Mouse (Mus musculus): ENCODE results near the gene Stxbp1. TPM values are rescaled to one million over a fixed set of nuclear protein-coding genes. Genes with fewer than 3 reads are reported as not detected.

The Stxbp1 gene
- polyA plus RNA-seq, 1 experiment from 2014 or later = 275 TPM

DNA sequence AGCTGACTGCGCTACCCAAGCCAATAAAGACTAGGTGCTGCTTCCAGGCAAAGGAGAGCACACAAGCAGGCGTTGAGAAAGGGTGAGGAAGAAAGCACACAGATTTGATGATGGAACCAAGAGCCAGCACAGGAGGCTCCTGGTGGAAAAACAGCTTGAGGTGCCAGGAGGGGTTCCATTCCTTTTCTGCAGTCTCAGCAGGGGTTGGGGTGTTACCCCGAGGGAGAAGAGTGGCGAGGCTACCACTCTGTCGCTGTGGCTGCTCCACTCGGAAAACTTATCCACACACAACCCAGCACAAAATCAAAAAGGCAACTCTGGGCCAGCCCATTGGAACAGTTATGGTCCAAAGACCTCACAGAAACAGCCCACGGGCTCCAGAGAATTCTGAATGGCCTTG is 29.5 kb downstream of the Stxbp1 start:
- H3K4me3 ChIP-seq (replicated peaks; ENCODE audit: low read length) = no peak overlapping the region
- 68% methylated on average over 7 of the region's 7 CpGs for WGBS
- no peaks in the 10 kb centered on the region for H3K27me3 ChIP-seq (ENCODE audit: control insufficient read depth, insufficient read depth, low read length)
- H3K4me1 ChIP-seq (replicated peaks; ENCODE audit: control insufficient read depth, insufficient read depth, low read length) = no peaks in the 10 kb centered on the region
- no peak overlapping the region for H3K4me2 ChIP-seq (replicated peaks)
- H3K36me3 ChIP-seq (replicated peaks; ENCODE audit: control insufficient read depth, insufficient read depth) = peaks cover 89% of the 10 kb centered on the region
- ATAC-seq (ENCODE audit: low FRiP score) (no peak), DNase-seq (ENCODE audit: low spot score) (no peak)
- H3K9ac ChIP-seq = no peak overlapping the region
- H3K9me3 ChIP-seq (ENCODE audit: control insufficient read depth, low read length) = no peaks in the 10 kb centered on the region
- H3K27ac ChIP-seq = peak overlapping the region; percentile 14; the same call in 1 of the 2 replicates

DNA sequence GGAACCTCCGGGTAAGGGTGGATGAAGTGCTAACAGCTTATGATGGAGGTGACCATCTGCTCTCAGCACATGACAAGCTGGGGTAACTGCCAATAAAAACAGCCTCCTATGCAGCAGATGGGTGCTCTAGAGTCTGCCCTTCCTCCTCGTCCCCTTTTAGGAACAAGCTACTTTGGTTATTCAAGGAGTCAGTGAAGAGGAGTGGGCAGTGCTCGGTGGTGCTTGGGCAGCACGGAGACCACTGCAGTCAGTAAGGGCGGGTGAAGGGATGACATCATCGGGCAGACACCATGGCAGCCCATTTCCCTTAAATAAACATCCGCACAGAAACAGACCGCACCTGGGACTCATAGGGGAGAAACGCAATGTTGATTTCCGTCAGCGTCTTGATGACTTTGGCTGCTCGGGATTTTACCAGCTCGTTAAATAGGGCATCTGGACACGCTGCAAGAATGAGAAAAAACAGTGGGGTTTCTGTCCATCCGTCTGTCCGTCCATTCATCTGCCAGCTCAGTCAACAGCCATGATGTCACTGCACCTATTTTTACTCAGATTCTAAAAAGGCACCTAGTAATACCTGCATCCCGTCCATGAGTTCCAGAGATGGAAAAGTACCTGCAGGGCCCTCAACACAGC is 30.0 kb downstream of the Stxbp1 start:
- WGBS = 60% methylated on average over 17 of the region's 17 CpGs
- ATAC-seq (ENCODE audit: low FRiP score) = no peak
- Histone ChIP-seq H3K4me2 (replicated peaks) (no peak overlapping the region), H3K4me3 (replicated peaks; ENCODE audit: low read length) (no peak overlapping the region), H3K27ac (peak overlapping the region; percentile 45), H3K9me3 (ENCODE audit: control insufficient read depth, low read length) (no peaks in the 10 kb centered on the region), H3K9ac (no peak overlapping the region), H3K27me3 (ENCODE audit: control insufficient read depth, insufficient read depth, low read length) (no peaks in the 10 kb centered on the region), H3K36me3 (replicated peaks; ENCODE audit: control insufficient read depth, insufficient read depth) (peaks cover 94% of the 10 kb centered on the region), H3K4me1 (replicated peaks; ENCODE audit: control insufficient read depth, insufficient read depth, low read length) (no peaks in the 10 kb centered on the region)
- DNase-seq (ENCODE audit: low spot score) = no peak

DNA sequence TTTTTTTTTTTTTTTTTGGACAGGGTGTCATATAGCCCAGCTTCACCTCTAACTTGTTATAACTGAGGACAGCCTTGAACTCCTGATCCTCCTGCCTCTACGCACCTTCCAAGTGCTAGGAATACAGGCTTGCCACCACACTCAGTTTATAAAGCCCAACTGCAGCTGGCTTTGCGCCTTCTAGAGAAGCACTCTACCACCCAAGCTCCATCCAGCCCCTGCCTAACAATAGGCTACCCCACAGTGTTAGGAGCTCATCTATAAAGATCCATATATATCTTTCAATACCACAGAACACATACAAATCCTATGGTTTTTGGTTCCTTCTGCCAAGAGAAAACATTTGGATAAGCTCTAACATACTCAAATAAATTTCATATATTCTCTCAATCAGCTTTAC is 30.5 kb downstream of the Stxbp1 start:
- H3K4me2 ChIP-seq (replicated peaks) = no peak overlapping the region
- H3K9ac ChIP-seq = no peak overlapping the region
- 85% methylated on average over 2 of the region's 2 CpGs for WGBS
- peaks cover 94% of the 10 kb centered on the region for H3K36me3 ChIP-seq (replicated peaks; ENCODE audit: control insufficient read depth, insufficient read depth)
- ATAC-seq (ENCODE audit: low FRiP score) = no peak
- H3K4me3 ChIP-seq (replicated peaks; ENCODE audit: low read length) = no peak overlapping the region
- no peaks in the 10 kb centered on the region for H3K4me1 ChIP-seq (replicated peaks; ENCODE audit: control insufficient read depth, insufficient read depth, low read length)
- H3K27me3 ChIP-seq (ENCODE audit: control insufficient read depth, insufficient read depth, low read length) = no peaks in the 10 kb centered on the region
- DNase-seq (ENCODE audit: low spot score) = no peak
- H3K27ac ChIP-seq = no peak overlapping the region
- H3K9me3 ChIP-seq (ENCODE audit: control insufficient read depth, low read length) = no peaks in the 10 kb centered on the region

DNA sequence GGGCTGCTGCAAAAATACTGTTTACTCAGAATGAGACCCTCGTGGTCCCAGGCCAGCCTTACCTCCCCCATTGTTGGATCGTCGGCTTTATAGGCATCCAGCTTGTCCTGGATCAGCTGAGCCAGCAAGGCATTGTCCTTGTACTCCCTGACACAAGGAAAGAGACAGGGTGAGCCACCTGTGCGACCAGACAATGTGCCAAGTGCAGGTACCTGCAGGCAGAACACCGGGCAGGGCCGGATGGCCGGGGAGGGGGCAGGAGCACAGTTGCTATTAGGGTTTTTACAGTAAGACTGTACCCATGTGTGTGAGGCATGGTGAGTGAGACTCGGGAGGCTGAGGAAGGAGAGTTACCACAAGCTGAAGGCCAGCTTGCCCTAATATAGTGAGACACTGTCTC is 35.1 kb downstream of the Stxbp1 start:
- ATAC-seq (ENCODE audit: low FRiP score) (no peak), DNase-seq (ENCODE audit: low spot score) (no peak)
- WGBS = 84% methylated on average over 8 of the region's 8 CpGs
- H3K27ac ChIP-seq = no peak overlapping the region
- H3K4me3 ChIP-seq (replicated peaks; ENCODE audit: low read length) = no peak overlapping the region
- H3K27me3 ChIP-seq (ENCODE audit: control insufficient read depth, insufficient read depth, low read length) = no peaks in the 10 kb centered on the region
- peaks cover 96% of the 10 kb centered on the region for H3K36me3 ChIP-seq (replicated peaks; ENCODE audit: control insufficient read depth, insufficient read depth)
- H3K9ac ChIP-seq = no peak overlapping the region
- H3K4me2 ChIP-seq (replicated peaks) = no peak overlapping the region
- H3K9me3 ChIP-seq (ENCODE audit: control insufficient read depth, low read length) = no peaks in the 10 kb centered on the region
- H3K4me1 ChIP-seq (replicated peaks; ENCODE audit: control insufficient read depth, insufficient read depth, low read length) = no peaks in the 10 kb centered on the region

- no peak overlapping the region for H3K9ac ChIP-seq
- H3K27ac ChIP-seq = no peak overlapping the region
- peaks cover 95% of the 10 kb centered on the region for H3K36me3 ChIP-seq (replicated peaks; ENCODE audit: control insufficient read depth, insufficient read depth)
- no peaks in the 10 kb centered on the region for H3K9me3 ChIP-seq (ENCODE audit: control insufficient read depth, low read length)
- 96% methylated on average over 14 of the region's 14 CpGs for WGBS
- ATAC-seq (ENCODE audit: low FRiP score) (no peak), DNase-seq (ENCODE audit: low spot score) (no peak)
- H3K4me3 ChIP-seq (replicated peaks; ENCODE audit: low read length) = no peak overlapping the region
- no peaks in the 10 kb centered on the region for H3K27me3 ChIP-seq (ENCODE audit: control insufficient read depth, insufficient read depth, low read length)
- no peaks in the 10 kb centered on the region for H3K4me1 ChIP-seq (replicated peaks; ENCODE audit: control insufficient read depth, insufficient read depth, low read length)
- no peak overlapping the region for H3K4me2 ChIP-seq (replicated peaks)
Measured at GRCm38 (mm10) chr2:32808816-32809566, 38.1 kb downstream of the Stxbp1 start.

GRCm38 (mm10) chr2:32798251-32798962 is 48.6 kb downstream of the Stxbp1 start:
- no peak for ATAC-seq (ENCODE audit: low FRiP score)
- WGBS = 72% methylated on average over 10 of the region's 10 CpGs
- DNase-seq (ENCODE audit: low spot score) = no peak
- H3K4me1 ChIP-seq (replicated peaks; ENCODE audit: control insufficient read depth, insufficient read depth, low read length) = no peaks in the 10 kb centered on the region
- peaks cover 98% of the 10 kb centered on the region for H3K36me3 ChIP-seq (replicated peaks; ENCODE audit: control insufficient read depth, insufficient read depth)
- no peaks in the 10 kb centered on the region for H3K27me3 ChIP-seq (ENCODE audit: control insufficient read depth, insufficient read depth, low read length)
- no peak overlapping the region for H3K4me2 ChIP-seq (replicated peaks)
- H3K9me3 ChIP-seq (ENCODE audit: control insufficient read depth, low read length) = no peaks in the 10 kb centered on the region
- no peak overlapping the region for H3K27ac ChIP-seq
- H3K9ac ChIP-seq = no peak overlapping the region
- no peak overlapping the region for H3K4me3 ChIP-seq (replicated peaks; ENCODE audit: low read length)

GRCm38 (mm10) chr2:32795748-32796418 is 51.2 kb downstream of the Stxbp1 start:
- Histone ChIP-seq H3K4me2 (replicated peaks) (no peak overlapping the region), H3K9ac (no peak overlapping the region), H3K27ac (no peak overlapping the region), H3K36me3 (replicated peaks; ENCODE audit: control insufficient read depth, insufficient read depth) (peaks cover 99% of the 10 kb centered on the region), H3K9me3 (ENCODE audit: control insufficient read depth, low read length) (no peaks in the 10 kb centered on the region), H3K4me3 (replicated peaks; ENCODE audit: low read length) (no peak overlapping the region), H3K27me3 (ENCODE audit: control insufficient read depth, insufficient read depth, low read length) (no peaks in the 10 kb centered on the region), H3K4me1 (replicated peaks; ENCODE audit: control insufficient read depth, insufficient read depth, low read length) (no peaks in the 10 kb centered on the region)
- no peak for DNase-seq (ENCODE audit: low spot score)
- 78% methylated on average over 13 of the region's 13 CpGs for WGBS
- no peak for ATAC-seq (ENCODE audit: low FRiP score)

- 81% methylated on average over 6 of the region's 6 CpGs for WGBS
- Histone ChIP-seq H3K36me3 (replicated peaks; ENCODE audit: control insufficient read depth, insufficient read depth) (peaks cover 75% of the 10 kb centered on the region), H3K9me3 (ENCODE audit: control insufficient read depth, low read length) (no peaks in the 10 kb centered on the region), H3K4me2 (replicated peaks) (no peak overlapping the region), H3K4me3 (replicated peaks; ENCODE audit: low read length) (no peak overlapping the region), H3K27me3 (ENCODE audit: control insufficient read depth, insufficient read depth, low read length) (no peaks in the 10 kb centered on the region), H3K9ac (no peak overlapping the region), H3K4me1 (replicated peaks; ENCODE audit: control insufficient read depth, insufficient read depth, low read length) (no peaks in the 10 kb centered on the region), H3K27ac (no peak overlapping the region)
- no peak for ATAC-seq (ENCODE audit: low FRiP score)
- no peak for DNase-seq (ENCODE audit: low spot score)
Measured at GRCm38 (mm10) chr2:32791297-32791696, 55.7 kb downstream of the Stxbp1 start.

DNA sequence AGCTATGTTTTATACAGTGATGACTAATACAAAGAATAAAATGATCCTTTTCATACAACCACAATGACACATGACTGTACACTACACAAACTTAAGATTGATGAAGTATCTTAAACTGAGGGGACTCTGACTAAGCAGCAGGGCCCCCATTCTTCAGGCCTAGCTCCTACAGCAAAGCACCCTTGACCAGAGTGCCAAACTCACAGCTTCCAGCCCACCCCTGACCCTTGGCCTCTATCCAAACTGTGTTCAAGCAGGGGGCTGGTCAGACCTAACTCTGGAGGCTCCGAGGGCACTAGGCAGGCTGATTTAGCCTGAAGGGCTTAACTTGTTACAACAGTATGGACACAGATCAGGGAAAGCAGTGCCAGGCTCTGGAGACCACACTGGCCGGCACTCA is 58.5 kb downstream of the Stxbp1 start:
- no peaks in the 10 kb centered on the region for H3K9me3 ChIP-seq (ENCODE audit: control insufficient read depth, low read length)
- 68% methylated on average over 2 of the region's 2 CpGs for WGBS
- H3K4me2 ChIP-seq (replicated peaks) = no peak overlapping the region
- H3K36me3 ChIP-seq (replicated peaks; ENCODE audit: control insufficient read depth, insufficient read depth) = peaks cover 48% of the 10 kb centered on the region
- no peak overlapping the region for H3K9ac ChIP-seq
- H3K4me1 ChIP-seq (replicated peaks; ENCODE audit: control insufficient read depth, insufficient read depth, low read length) = no peaks in the 10 kb centered on the region; the same call in 1 of the 2 replicates
- DNase-seq (ENCODE audit: low spot score) (no peak), ATAC-seq (ENCODE audit: low FRiP score) (no peak)
- H3K27me3 ChIP-seq (ENCODE audit: control insufficient read depth, insufficient read depth, low read length) = no peaks in the 10 kb centered on the region
- H3K4me3 ChIP-seq (replicated peaks; ENCODE audit: low read length) = no peak overlapping the region
- no peak overlapping the region for H3K27ac ChIP-seq
